Mouse (Mus musculus) midbrain, embryonic 10.5 days (tissue): ENCODE data around the gene Thbs1. TPM values are rescaled to one million over a fixed set of nuclear protein-coding genes. Genes with fewer than 3 reads are reported as not detected.
A peak's percentile ranks its signal among the peaks of the same experiment; 100 is the strongest.

Experiments used
- DNase-seq: peaks from one replicate; pipeline ENCODE4 v3.0.0-alpha.2; 2017; ENCODE audit warnings: low spot score
- H3K27ac ChIP-seq: fragments of 300-500 bp; sonication (generic); replicated peaks from 2 replicates; pipeline ENCODE4 v1.5.1; 2016; ENCODE audit warnings: mild to moderate bottlenecking
- H3K27me3 ChIP-seq: fragments of 300-500 bp; sonication (generic); 2 replicates; pipeline ENCODE4 v1.6.1; 2016; ENCODE audit warnings: low read depth, mild to moderate bottlenecking; ENCODE audit not compliant: poor library complexity, severe bottlenecking
- H3K36me3 ChIP-seq: fragments of 300-500 bp; sonication (generic); 2 replicates; pipeline ENCODE4 v1.6.1; 2016; ENCODE audit warnings: mild to moderate bottlenecking, moderate library complexity
- H3K4me1 ChIP-seq: fragments of 300-500 bp; sonication (generic); 2 replicates; pipeline ENCODE4 v1.6.1; 2016
- H3K4me3 ChIP-seq: fragments of 300-500 bp; sonication (generic); 2 replicates; pipeline ENCODE4 v1.5.1; 2016; ENCODE audit warnings: mild to moderate bottlenecking, moderate library complexity
- H3K9me3 ChIP-seq: fragments of 300-500 bp; sonication (generic); replicated peaks from 2 replicates; pipeline ENCODE4 v1.6.1; 2016; ENCODE audit warnings: mild to moderate bottlenecking
- WGBS: fragments of 180-500 bp; shearing (Covaris S2); methylation state at CpG from one replicate; pipeline ENCODE4 v1.1.7; 2016; 5-methylcytosine and 5-hydroxymethylcytosine counted together
- polyA plus RNA-seq: library from polyadenylated mRNA; unstranded; fragments of >200 nt; fragmentation: Nextera tagmentation; extraction: Ambion mirVana; gene quantifications from 2 replicates; pipeline ENCODE4 v1.2.1, GENCODE M21; 2016

Gene Thbs1
- polyA plus RNA-seq, 1 experiment from 2014 or later: 25.4 TPM

DNA sequence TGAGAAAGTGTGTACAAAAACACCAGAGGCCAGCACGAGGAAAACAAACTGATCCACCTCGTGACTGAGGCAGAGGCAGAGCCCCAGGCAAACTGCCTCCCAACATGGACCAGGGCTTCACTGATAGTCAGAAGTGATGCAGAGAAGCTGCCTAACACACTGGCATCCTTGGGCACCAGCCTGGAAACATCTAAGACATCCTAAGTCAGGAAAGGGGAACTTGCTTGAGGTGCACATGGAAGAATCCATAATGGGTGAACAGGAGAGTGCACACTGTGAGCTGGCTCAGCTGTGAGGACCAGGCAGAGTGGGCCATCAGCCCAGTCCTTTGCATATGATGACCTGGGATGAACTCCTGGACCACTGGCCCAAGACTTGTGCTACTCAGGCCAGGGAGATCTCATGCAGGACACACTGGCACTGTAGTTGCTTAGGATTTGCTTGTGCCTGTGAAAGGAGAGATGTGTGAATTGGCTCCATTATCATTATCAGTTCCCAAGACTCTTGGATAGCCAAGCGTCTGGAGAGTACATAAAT lies 5.1 kb downstream of the Thbs1 start:
- 82% methylated on average over 3 of the region's 3 CpGs for WGBS
- no peaks in the 10 kb centered on the region for H3K9me3 ChIP-seq
- peaks cover 12% of the 10 kb centered on the region for H3K27me3 ChIP-seq
- no peak for DNase-seq
- peaks cover 74% of the 10 kb centered on the region for H3K36me3 ChIP-seq
- no peak overlapping the region for H3K4me3 ChIP-seq
- no peak overlapping the region for H3K27ac ChIP-seq
- peaks cover 43% of the 10 kb centered on the region for H3K4me1 ChIP-seq

GRCm38 (mm10) chr2:118117401-118117800 lies 5.7 kb downstream of the Thbs1 start:
- Histone ChIP-seq H3K9me3 (no peaks in the 10 kb centered on the region), H3K4me1 (peaks cover 37% of the 10 kb centered on the region), H3K4me3 (no peak overlapping the region), H3K27me3 (peaks cover 10% of the 10 kb centered on the region), H3K27ac (no peak overlapping the region), H3K36me3 (peaks cover 79% of the 10 kb centered on the region)
- DNase-seq: no peak
- WGBS: 79% methylated on average over 11 of the region's 11 CpGs

- 72% methylated on average over 6 of the region's 6 CpGs for WGBS
- DNase-seq: no peak
- Histone ChIP-seq H3K9me3 (no peaks in the 10 kb centered on the region), H3K4me3 (no peak overlapping the region), H3K4me1 (peaks cover 31% of the 10 kb centered on the region), H3K27ac (no peak overlapping the region; the same call in 1 of the 2 replicates), H3K36me3 (peaks cover 86% of the 10 kb centered on the region), H3K27me3 (peaks cover 4% of the 10 kb centered on the region)
Observed at GRCm38 (mm10) chr2:118118045-118118444, 6.4 kb downstream of the Thbs1 start.

- H3K4me1 ChIP-seq: peaks cover 26% of the 10 kb centered on the region
- no peaks in the 10 kb centered on the region for H3K27me3 ChIP-seq
- no peak overlapping the region for H3K4me3 ChIP-seq
- WGBS: 87% methylated on average over 7 of the region's 7 CpGs
- no peak for DNase-seq
- H3K9me3 ChIP-seq: no peaks in the 10 kb centered on the region
- H3K36me3 ChIP-seq: peaks cover 90% of the 10 kb centered on the region
- H3K27ac ChIP-seq: no peak overlapping the region
Observed at GRCm38 (mm10) chr2:118118515-118118914, 6.8 kb downstream of the Thbs1 start.

DNA sequence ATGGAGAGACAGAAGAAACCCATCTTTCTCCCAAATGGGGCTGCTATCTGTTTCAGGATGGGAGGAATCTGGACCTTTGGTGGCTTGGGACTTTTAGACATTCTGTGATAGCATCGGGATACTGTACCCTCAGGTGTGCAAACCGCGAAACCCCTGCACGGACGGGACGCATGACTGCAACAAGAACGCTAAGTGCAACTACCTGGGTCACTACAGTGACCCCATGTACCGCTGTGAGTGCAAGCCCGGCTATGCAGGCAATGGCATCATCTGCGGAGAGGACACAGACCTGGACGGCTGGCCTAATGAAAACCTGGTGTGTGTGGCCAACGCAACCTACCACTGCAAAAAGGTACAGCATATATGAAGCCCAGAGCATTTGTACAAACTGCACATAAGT lies 8.0 kb downstream of the Thbs1 start:
- no peaks in the 10 kb centered on the region for H3K27me3 ChIP-seq
- peaks cover 100% of the 10 kb centered on the region for H3K36me3 ChIP-seq
- H3K4me3 ChIP-seq: no peak overlapping the region
- peaks cover 19% of the 10 kb centered on the region for H3K4me1 ChIP-seq
- H3K27ac ChIP-seq: no peak overlapping the region
- WGBS: 98% methylated on average over 12 of the region's 12 CpGs
- H3K9me3 ChIP-seq: no peaks in the 10 kb centered on the region
- DNase-seq: no peak

- Histone ChIP-seq H3K9me3 (no peaks in the 10 kb centered on the region), H3K27ac (no peak overlapping the region), H3K4me1 (peaks cover 19% of the 10 kb centered on the region), H3K4me3 (no peak overlapping the region), H3K36me3 (peaks cover 100% of the 10 kb centered on the region), H3K27me3 (no peaks in the 10 kb centered on the region)
- DNase-seq: no peak
- 97% methylated on average over 11 of the region's 11 CpGs for WGBS
Observed at GRCm38 (mm10) chr2:118120095-118120494, 8.4 kb downstream of the Thbs1 start.

DNA sequence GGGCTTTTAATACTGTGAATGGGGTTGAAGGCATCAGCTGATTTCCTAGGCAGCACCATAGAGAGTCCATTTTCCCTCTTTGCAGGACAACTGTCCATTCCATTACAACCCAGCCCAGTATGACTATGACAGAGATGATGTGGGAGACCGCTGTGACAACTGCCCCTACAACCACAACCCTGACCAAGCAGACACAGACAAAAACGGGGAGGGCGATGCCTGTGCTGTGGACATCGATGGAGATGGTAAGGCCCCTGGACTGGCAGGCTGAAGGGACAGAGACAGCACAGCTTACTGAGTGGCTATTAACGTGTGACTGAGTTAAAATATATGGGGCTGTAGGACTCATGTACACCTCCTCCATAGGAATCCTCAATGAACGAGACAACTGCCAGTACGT lies 9.1 kb downstream of the Thbs1 start:
- 95% methylated on average over 7 of the region's 7 CpGs for WGBS
- Histone ChIP-seq H3K4me1 (peaks cover 19% of the 10 kb centered on the region), H3K9me3 (no peaks in the 10 kb centered on the region), H3K27me3 (no peaks in the 10 kb centered on the region), H3K27ac (no peak overlapping the region), H3K36me3 (peaks cover 100% of the 10 kb centered on the region), H3K4me3 (no peak overlapping the region)
- DNase-seq: no peak

DNA sequence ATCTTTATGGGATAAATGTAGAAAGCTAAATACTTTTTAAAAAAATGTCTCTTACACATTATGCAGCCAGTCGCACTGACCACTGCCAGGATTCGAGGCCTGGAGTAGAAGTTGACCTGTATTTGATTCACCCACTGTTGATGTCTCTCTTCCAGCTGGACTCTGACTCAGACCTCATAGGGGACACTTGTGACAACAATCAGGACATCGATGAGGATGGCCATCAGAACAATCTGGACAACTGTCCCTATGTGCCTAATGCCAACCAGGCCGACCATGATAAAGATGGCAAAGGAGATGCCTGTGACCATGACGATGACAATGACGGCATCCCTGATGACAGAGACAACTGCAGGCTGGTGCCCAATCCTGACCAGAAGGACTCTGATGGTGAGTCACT lies 10.6 kb downstream of the Thbs1 start:
- Histone ChIP-seq H3K4me3 (no peak overlapping the region), H3K36me3 (peaks cover 88% of the 10 kb centered on the region), H3K4me1 (peaks cover 22% of the 10 kb centered on the region), H3K27me3 (no peaks in the 10 kb centered on the region), H3K9me3 (no peaks in the 10 kb centered on the region), H3K27ac (no peak overlapping the region)
- no peak for DNase-seq
- 95% methylated on average over 6 of the region's 6 CpGs for WGBS

- Histone ChIP-seq H3K27me3 (no peaks in the 10 kb centered on the region), H3K4me3 (no peak overlapping the region), H3K9me3 (no peaks in the 10 kb centered on the region), H3K4me1 (peaks cover 22% of the 10 kb centered on the region), H3K36me3 (peaks cover 73% of the 10 kb centered on the region), H3K27ac (no peak overlapping the region)
- DNase-seq: no peak
- 93% methylated on average over 9 of the region's 9 CpGs for WGBS
Observed at GRCm38 (mm10) chr2:118123743-118124142, 12.1 kb downstream of the Thbs1 start.

DNA sequence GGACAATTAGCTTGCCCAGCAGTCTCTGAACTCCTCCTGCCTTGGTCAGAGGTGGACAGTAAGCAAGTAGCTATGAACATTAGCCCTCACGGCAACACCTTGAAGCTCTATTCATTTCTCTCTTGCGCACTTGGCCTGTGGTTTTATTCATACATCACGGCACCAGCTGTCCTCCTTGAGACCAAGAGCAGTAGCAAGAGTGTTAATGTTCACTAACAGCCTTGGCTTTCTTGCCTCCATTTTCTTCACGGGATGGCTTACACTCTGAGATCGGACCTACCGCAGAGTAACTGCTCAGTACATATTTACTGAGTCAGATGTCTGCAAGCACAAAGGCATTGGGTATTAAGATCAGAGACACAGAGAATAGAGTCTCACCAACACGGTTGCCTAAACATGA lies 12.8 kb downstream of the Thbs1 start:
- no peak for DNase-seq
- Histone ChIP-seq H3K4me1 (peaks cover 27% of the 10 kb centered on the region), H3K9me3 (no peaks in the 10 kb centered on the region), H3K27me3 (no peaks in the 10 kb centered on the region), H3K27ac (no peak overlapping the region), H3K4me3 (no peak overlapping the region), H3K36me3 (peaks cover 66% of the 10 kb centered on the region)
- 86% methylated on average over 7 of the region's 7 CpGs for WGBS

- H3K4me3 ChIP-seq: no peak overlapping the region
- H3K36me3 ChIP-seq: peaks cover 57% of the 10 kb centered on the region
- no peaks in the 10 kb centered on the region for H3K9me3 ChIP-seq
- H3K4me1 ChIP-seq: peaks cover 27% of the 10 kb centered on the region
- H3K27me3 ChIP-seq: no peaks in the 10 kb centered on the region
- H3K27ac ChIP-seq: peak overlapping the region; percentile 49
- WGBS: 78% methylated on average over 11 of the region's 11 CpGs
- DNase-seq: no peak
Observed at GRCm38 (mm10) chr2:118125211-118125939, 13.7 kb downstream of the Thbs1 start.

DNA sequence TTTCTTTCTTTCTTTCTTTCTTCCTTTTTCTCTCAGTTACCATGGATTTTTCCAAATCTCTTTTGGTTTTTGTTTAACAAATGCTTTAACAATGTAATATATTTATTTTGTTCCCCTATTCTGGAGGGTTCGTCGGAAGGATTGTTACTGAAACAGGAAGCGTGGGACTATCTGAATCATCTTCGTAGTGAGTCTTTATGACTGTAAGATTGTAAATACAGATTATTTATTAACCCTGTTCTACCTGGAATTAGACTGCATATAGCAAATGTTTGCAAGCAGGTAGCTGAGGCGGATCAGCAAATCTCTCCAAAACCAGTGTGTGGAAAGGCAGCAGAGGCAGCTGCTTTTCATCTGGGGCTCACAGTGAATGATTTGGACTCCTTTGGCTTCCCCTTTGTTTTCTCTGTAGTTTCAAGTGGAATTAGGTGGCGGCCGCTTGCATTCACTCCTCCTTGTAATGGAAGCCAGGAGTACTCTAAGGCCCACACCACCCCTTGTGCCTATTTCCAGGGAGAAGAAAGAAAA lies 14.3 kb downstream of the Thbs1 start:
- no peak for DNase-seq
- Histone ChIP-seq H3K36me3 (peaks cover 50% of the 10 kb centered on the region), H3K4me1 (peaks cover 27% of the 10 kb centered on the region), H3K27me3 (no peaks in the 10 kb centered on the region), H3K9me3 (no peaks in the 10 kb centered on the region), H3K4me3 (no peak overlapping the region), H3K27ac (peak overlapping the region; percentile 42; the same call in 1 of the 2 replicates)
- WGBS: 66% methylated on average over 7 of the region's 7 CpGs

DNA sequence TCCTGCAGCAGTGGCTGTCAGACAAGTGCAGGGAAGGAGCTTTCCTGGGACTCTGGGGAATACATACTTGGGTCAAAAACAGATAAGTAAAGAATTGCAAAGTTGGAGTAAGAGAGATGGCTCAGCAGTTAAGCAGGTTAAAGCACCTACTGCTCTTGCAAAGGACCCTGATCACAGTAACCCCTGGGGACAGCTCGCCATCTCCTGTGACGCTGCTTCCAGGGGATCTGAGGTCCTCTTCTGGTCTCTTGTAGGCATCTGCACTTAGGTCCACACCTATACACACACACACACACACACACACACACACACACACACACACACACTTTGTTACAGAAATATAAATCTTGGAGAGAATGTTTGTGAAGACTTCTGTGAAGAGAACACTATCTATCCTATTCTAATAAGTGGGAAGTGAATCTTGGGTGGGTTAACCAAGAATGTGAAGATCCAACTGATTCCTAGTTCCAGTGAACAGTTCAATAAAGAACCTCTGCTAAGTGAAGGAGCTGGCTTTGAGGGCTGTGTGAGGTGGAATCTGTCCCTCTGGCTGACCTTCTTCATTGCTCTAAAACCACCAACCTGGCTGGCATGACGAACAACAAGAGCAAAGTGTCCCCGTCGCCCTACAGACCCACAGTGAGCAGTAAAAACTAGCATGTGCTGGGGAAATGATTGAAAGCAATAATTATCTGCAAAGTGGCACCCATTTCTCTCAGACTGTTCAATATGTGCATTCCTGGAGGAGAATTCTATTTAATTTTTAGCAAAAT lies 16.0 kb downstream of the Thbs1 start:
- peaks cover 27% of the 10 kb centered on the region for H3K4me1 ChIP-seq
- H3K27me3 ChIP-seq: no peaks in the 10 kb centered on the region
- H3K9me3 ChIP-seq: no peaks in the 10 kb centered on the region
- peaks cover 33% of the 10 kb centered on the region for H3K36me3 ChIP-seq
- no peak for DNase-seq
- WGBS: 90% methylated on average over 5 of the region's 5 CpGs
- H3K27ac ChIP-seq: no peak overlapping the region
- H3K4me3 ChIP-seq: no peak overlapping the region
